Mouse (Mus musculus) layer of hippocampus, postnatal 10 days (tissue): Measurements from ENCODE around the gene Grap2. TPM values are rescaled to one million over a fixed set of nuclear protein-coding genes. Genes with fewer than 3 reads are reported as not detected.

ENCODE experiments used
- DNase-seq, 2 experiments: peaks; one replicate each; pipeline ENCODE4 v3.0.0; 2021; ENCODE audit warnings: low spot score in 2 of 2
- microRNA-seq, 2 experiments: library from miRNA; unstranded; fragments of <30 nt; microRNA quantifications; one replicate each; pipeline ENCODE4 v1.2.0; 2021
- total RNA-seq, 2 experiments: library from RNA; stranded (reverse); gene quantifications; 2 replicates each; pipeline ENCODE4 v1.2.3; 2021

Gene Grap2
- total RNA-seq, 2 experiments from 2014 or later: 0.59 to 0.78 TPM

GRCm38 (mm10) chr15:80680347-80681030, 108.1 kb downstream of the Grap2 start:
- DNase-seq: no peak

- peak in 1 of 2 experiments; percentile 37 for DNase-seq
Observed at GRCm38 (mm10) chr15:80681466-80681881, 109.1 kb downstream of the Grap2 start.

GRCm38 (mm10) chr15:80682343-80682742, 109.9 kb downstream of the Grap2 start:
- DNase-seq: no peak

GRCm38 (mm10) chr15:80683151-80683550, 110.8 kb downstream of the Grap2 start:
- no peak for DNase-seq

GRCm38 (mm10) chr15:80683990-80684389, 111.6 kb downstream of the Grap2 start:
- no peak for DNase-seq

- no peak for DNase-seq
Observed at GRCm38 (mm10) chr15:80684786-80685602, 112.6 kb downstream of the Grap2 start.

GRCm38 (mm10) chr15:80685603-80685895, 113.2 kb downstream of the Grap2 start:
- no peak for DNase-seq

- DNase-seq: no peak
Observed at GRCm38 (mm10) chr15:80688536-80688935, 116.1 kb downstream of the Grap2 start.

GRCm38 (mm10) chr15:80693492-80693891, 121.1 kb downstream of the Grap2 start:
- no peak for DNase-seq

- peak; percentile 82 to 87 for DNase-seq
Observed at GRCm38 (mm10) chr15:80694125-80694910, 121.9 kb downstream of the Grap2 start.

GRCm38 (mm10) chr15:80697564-80697963, 125.2 kb downstream of the Grap2 start:
- no peak for DNase-seq

- DNase-seq: no peak
Observed at GRCm38 (mm10) chr15:80701481-80702257, 129.3 kb downstream of the Grap2 start.

Small RNA genes lying within 50 kb of the gene (microRNA-seq; reads per million reads assigned to microRNA genes)
- 0 reads per million in 2 experiments for gene Mir6957

Other genes starting within 250 kb of the Grap2 start
- gene Enthd1, start 7.4 kb upstream of the Grap2 start, total RNA-seq: not detected
- under 1 TPM; 0.11 to 0.13 TPM for gene Fam83f, start 99.3 kb downstream of the Grap2 start, total RNA-seq
- 100 to 1,000 TPM; 106 to 112 TPM for gene Tnrc6b, start 138.7 kb downstream of the Grap2 start, total RNA-seq